Mouse (Mus musculus) brain, adult 2 months (tissue): ENCODE data around the gene Rbm5.

Experiments
- DNase-seq: peaks from one replicate; pipeline ENCODE4 v3.0.0; 2011; ENCODE audit warnings: low read depth, low spot score

Gene Rbm5

DNA sequence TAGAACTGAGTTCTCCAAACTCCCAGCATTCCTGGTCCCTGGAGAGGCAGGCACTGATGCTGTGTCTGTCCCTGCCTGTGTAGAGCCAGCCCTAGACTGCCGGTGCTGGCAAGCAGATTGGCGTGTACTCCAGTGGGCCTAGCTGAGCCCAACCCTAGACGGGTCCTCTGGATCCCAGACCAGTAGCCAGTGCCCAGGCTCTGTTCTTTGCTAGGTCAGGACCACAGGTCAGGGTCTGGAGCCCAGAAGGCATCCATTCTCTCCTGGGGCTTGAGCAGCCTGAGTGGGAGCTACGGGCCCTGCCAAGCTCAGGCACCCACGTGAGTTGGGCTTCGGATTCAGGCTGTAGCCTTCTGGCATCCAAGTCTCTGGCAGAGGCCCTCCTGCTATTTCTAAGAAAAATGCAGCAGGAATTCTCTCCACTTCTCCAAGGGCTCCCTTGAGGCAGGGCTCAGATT lies 70.7 kb downstream of the Rbm5 start:
- peak; percentile 74 for DNase-seq

DNA sequence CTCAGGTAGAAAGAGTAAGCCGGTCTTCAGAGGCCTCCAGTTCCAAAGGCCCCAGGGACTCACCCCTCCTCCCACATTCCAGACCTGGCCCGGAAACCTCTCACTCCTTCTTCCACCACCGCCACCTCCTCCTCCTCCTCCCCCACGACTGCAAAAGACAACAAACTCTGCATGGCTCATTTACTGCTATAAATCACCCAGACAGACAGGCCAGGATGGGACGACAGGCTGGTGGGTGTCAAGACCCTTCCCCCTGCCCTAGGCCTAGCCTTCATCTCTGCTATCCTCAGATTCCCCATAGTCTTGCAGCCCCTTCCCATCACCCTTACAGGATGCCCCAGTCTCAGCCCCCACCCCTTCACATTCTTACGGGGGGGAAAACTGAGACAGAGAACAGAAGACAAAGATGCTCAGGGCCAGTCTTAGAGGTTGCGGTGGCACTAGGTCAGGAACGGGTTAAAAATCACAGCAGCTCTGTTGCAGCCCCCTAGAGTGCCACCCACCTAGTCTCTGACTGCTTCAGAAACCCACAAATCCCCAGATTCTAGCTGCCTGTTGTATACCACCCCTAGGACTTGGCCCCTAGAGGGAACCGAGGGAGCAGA lies 71.3 kb downstream of the Rbm5 start:
- no peak for DNase-seq

DNA sequence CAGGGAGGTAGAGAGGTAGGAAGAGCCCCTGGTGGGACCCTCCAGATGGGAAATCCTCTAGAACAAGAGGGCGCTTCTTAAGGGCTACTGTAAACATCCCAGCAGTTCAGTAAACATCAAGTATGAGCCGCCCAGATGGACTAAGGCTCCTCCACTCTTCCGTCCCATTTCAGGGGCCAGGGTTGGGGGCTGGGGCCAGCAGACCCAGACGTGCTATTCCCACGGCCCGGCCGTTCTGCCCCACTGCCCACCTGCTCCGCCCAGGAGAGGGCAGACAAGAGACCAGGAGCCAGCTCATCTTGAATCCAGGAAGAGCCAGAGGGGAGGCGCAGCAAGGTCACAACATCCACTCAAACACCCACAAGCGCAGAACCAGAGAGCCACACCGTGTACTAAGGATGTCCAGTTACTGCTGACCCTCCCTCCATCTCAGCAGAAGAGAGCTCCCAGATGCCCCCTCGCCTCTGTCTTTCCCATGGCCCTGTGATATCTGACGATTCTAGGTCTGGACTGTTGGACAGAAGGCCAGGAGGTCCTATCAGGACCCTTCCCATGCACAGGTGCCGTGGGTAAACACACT lies 72.1 kb downstream of the Rbm5 start:
- DNase-seq: no peak

DNA sequence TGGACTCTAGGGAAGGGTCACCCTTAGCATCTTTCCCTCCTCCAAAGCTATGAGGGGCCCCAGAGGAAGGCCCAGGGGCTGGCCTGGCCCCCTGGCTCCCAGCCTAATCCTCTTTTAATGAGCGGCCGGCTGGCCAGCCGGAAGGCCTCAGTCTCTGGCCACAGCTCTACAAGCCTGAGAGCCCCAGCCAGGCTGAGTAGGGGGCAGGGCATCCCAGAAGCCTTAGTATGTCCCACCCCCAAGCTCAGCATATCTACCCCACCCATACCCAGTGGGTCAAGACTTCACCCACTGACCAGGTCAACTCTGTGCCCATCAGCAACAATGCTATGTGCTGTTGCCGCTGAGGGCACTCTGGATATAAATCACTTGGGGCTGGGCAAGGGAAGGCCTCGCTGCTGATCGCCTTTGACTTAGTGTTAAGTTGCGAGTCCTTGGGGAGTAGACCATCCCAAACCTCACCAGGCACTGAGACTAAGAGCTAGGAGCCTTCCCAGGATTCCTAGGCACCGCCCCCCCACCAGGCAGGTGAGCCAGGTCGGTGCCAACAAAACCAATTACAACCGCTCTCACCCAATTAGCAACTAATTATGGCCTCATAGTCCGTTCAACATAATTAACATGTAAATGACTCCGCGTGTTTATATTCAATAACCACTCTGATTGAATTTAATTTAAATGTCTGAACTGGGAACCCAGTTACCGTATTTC lies 72.8 kb downstream of the Rbm5 start:
- DNase-seq: no peak

DNA sequence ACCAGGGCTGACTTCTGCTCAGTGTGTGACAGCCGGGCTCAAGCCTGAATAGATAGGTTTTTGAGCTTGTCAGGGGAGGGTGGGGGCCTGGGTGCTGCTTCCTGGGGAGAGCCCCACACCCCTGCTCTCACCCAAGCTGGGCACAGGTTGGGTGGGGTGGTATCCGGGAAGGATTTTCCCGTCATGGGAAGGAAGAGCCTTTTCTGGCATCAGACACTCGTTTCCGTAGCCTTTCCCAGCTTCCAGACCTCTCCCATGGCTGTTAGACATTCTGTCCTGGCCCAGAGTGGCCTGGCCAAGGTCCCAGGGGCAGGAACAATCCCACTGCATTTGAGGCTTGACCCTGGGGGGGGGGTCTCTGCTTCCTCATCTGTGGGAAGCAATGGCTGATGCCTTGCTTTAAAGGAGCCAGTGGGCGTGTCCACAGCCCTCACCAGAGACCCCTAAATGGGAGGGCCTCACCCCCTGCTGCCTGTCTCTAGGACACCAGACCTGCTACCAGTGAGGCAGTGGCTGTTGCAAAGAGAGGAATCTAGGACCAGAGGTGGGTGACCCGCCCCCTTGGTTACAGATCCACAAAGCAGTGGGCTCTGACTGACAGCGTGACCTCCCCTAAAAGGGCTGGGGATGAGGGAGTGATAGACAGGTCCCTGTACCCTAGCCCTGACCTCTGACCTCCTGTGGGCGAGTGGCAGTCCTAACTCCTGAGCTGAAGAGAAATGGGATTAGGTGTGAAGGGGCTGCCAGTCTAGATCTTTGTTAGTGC lies 73.8 kb downstream of the Rbm5 start:
- no peak for DNase-seq

DNA sequence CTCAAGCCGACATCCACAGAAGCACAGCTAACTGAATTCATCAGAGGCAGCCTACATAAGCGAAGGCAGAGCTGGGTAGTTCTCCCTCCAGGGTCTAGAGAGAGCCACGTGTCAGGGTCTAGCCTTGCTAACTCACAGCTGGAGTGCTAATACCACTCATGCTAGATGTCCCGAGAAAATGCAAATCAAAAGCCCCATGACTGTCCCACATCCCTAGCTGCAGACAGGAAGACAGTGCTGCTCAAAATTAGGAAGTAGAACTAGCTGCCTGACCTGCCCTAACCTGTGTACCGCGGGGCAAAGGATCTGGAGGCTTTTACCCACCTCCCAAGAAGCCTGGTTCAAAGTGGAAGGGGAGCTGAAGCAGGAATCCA lies 74.7 kb downstream of the Rbm5 start:
- DNase-seq: no peak

DNA sequence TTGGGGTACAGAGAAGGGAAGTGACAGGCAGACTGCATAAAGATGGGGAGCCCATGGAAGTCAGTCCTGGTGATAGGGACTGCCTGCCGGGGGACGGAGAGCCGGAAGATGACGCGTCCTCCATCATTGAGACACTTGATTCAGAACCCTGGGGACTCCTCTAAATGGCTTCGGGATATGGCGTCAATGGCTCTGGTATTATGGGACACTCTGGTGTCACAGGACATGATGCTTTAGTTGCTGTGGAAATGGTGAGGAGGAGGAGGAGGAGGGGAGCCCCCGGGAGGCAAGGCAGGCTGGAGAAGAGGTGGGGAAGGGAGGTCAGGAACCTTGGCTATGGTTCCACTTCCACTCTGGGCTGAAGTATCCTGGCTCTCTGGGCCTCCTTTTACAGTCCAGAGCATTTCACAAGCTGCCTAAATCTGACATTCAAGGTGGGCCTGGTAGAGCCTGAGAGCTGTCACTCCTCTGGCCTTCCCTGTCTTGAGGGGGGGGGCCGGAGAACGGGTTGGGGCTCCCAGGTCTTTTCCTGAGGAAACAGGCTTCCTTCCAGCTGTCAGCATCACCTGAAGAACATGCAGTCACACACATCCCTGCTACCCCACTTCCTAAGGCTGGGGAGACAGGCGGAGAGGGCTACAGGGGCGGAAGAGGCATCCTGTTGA lies 75.2 kb downstream of the Rbm5 start:
- no peak for DNase-seq

DNA sequence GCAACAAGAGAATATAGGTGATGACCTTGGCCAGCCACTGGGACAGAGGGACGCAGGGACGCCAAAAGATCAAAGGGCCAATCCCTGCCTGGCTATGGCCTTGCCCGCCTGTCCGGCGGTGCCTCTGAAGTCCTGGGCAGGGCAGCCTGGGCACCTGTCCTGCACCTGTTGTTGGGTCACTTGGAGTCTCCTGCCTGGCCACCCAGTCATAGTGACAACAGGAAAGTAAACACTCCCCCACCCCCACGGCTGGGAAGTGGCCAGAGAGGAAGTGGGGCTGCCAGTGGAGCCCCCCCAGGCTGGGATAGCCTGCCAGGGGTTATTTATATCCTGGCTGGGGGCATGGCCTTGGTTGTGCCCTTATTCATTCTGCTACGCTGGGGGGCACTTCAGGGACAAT lies 76.2 kb downstream of the Rbm5 start:
- no peak for DNase-seq

DNA sequence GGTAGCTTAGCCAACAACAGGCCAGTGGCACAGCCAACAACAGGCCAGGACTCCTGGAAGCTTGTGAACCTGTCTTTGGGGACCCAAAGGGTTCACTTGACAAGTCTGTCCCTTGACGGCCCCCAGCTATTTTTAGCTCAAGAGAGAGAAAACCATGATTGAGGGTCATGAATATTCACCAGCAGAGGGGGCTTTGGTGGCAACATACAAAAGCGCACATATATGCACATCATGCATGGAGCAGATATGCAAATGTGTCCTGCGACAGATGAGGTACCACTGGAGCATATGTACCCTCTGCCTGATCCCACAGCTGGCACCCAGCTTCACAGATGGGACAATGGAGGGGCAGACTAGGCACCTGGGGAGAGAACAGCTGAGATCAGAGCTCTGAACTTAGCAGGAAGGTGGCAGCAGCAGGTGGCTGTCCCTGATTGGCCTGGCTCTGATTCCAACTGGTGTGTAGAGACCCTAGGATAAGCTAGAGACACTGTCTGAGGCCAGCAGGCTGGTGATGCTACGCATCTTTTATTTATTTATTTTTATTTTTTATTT lies 77.3 kb downstream of the Rbm5 start:
- DNase-seq: no peak

DNA sequence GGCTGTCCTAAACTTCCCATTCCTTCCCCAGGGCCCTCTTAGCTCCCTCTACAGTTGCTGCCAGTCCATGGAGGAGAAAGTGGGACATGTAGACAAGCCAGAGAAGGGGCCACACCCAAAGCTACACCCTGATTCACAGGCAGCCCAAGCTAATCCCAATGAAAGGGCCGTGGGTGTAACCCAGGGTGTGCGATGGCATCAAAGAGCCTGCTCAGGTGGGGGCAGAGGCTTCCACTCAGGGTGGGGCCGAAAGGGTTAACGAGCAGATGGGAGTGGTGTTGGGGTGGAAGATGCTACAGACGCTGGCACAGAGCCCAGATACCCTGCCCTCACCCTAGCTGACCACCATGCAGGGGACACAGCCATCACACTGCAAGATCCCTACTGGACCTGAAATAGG lies 78.0 kb downstream of the Rbm5 start:
- no peak for DNase-seq

DNA sequence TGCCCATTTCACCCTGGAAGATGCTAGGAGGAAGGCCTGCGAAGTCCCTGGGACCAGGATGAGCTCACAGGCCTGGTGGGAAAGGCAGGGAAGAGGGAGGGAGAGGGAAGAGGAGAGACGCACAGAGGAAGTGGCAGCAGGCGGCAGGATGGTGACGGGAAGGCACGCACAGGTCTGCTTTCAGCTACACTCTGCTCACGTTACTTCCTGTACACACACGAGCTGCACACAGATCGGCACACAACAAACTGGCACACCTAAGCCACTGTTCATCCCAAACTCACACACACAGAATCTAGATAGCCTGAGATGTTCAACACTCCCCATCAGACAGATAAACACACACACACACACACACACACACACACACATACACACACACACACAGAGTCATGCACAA lies 80.4 kb downstream of the Rbm5 start:
- no peak for DNase-seq
